Mouse (Mus musculus): ENCODE results near the gene Csmd2. TPM values are rescaled to one million over a fixed set of nuclear protein-coding genes. Genes with fewer than 3 reads are reported as not detected.

The Csmd2 gene
- polyA plus RNA-seq, 1 experiment = 0.07 TPM

DNA sequence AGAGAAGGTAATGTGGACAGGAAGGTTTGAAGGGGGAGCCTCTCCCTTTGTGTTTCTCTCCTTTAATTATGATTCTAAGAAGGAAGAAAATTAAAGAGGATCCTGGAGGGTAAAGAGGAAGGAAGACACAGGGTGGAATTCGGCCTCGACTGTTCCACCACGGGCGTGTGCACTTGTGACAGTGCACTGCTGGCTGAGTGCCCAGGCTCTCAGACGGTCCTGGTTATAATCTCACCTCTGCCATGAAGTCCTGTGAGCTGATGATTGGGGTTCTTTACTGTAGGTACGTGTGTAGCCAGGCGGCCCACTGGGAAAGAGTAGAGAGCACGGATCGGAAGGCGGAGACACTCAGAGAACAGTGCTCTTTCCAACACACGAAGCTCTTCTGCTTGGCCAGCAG, 285.5 kb downstream of the Csmd2 start:
- 71% methylated on average over 11 of the region's 11 CpGs for WGBS

DNA sequence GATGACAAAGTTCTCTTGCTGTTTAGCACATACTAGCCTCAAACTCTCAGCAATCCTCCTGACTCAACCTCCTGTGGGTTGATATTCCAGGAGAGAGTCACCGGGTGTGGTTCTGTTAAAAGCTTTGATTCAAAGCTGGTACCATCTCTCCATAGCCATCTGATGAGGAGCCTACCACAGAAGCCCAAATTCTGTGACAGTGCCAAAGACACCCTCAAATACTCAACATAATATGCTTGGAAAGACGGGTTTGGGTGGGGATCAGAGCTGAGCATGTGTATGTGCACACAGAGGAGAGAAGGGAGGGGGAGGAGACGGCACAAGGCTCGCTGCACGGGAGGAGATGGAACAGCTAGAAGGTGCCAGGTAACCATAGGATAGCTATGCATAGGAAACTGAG, 287.5 kb downstream of the Csmd2 start:
- Histone ChIP-seq H3K4me3 (ENCODE audit: extremely low read depth, insufficient read depth, insufficient read length) (no peak overlapping the region), H3K27me3 (ENCODE audit: control insufficient read depth, insufficient read depth, low read length) (no peaks in the 10 kb centered on the region), H3K27ac (ENCODE audit: insufficient read depth, low read length) (no peak overlapping the region), H3K4me1 (ENCODE audit: control insufficient read depth, insufficient read depth, insufficient read length) (no peaks in the 10 kb centered on the region), H3K36me3 (ENCODE audit: control insufficient read depth, insufficient read depth, low read length) (no peaks in the 10 kb centered on the region)
- TF ChIP-seq POLR2A (IDR thresholded peaks at IDR 0.05; ENCODE audit: low read depth, low read length) (no peak), CTCF (IDR thresholded peaks at IDR 0.05; ENCODE audit: extremely low read depth, insufficient read depth, insufficient read length, insufficient replicate concordance) (no peak)
- WGBS = 77% methylated on average over 5 of the region's 5 CpGs
- DNase-seq (ENCODE audit: low read depth in 1 of 2, low spot score in 2 of 2) = no peak

More for the DNA sequence above, 285.5 kb downstream of the Csmd2 start:
- H3K36me3 ChIP-seq (ENCODE audit: control insufficient read depth, insufficient read depth, low read length) = no peaks in the 10 kb centered on the region
- no peak for DNase-seq (ENCODE audit: low read depth in 1 of 2, low spot score in 2 of 2)
- no peak overlapping the region for H3K4me3 ChIP-seq (ENCODE audit: extremely low read depth, insufficient read depth, insufficient read length)
- H3K4me1 ChIP-seq (ENCODE audit: control insufficient read depth, insufficient read depth, insufficient read length) = no peaks in the 10 kb centered on the region
- H3K27ac ChIP-seq (ENCODE audit: insufficient read depth, low read length) = no peak overlapping the region
- TF ChIP-seq CTCF (IDR thresholded peaks at IDR 0.05; ENCODE audit: extremely low read depth, insufficient read depth, insufficient read length, insufficient replicate concordance) (no peak), POLR2A (IDR thresholded peaks at IDR 0.05; ENCODE audit: low read depth, low read length) (no peak)
- H3K27me3 ChIP-seq (ENCODE audit: control insufficient read depth, insufficient read depth, low read length) = no peaks in the 10 kb centered on the region

GRCm38 (mm10) chr4:128275586-128275985, 287.9 kb downstream of the Csmd2 start:
- Histone ChIP-seq H3K36me3 (ENCODE audit: control insufficient read depth, insufficient read depth, low read length) (no peaks in the 10 kb centered on the region), H3K4me3 (ENCODE audit: extremely low read depth, insufficient read depth, insufficient read length) (no peak overlapping the region), H3K27me3 (ENCODE audit: control insufficient read depth, insufficient read depth, low read length) (no peaks in the 10 kb centered on the region), H3K4me1 (ENCODE audit: control insufficient read depth, insufficient read depth, insufficient read length) (no peaks in the 10 kb centered on the region), H3K27ac (ENCODE audit: insufficient read depth, low read length) (no peak overlapping the region)
- WGBS = 78% methylated on average over 6 of the region's 6 CpGs
- no peak for TF ChIP-seq CTCF (IDR thresholded peaks at IDR 0.05; ENCODE audit: extremely low read depth, insufficient read depth, insufficient read length, insufficient replicate concordance)
- TF ChIP-seq POLR2A (IDR thresholded peaks at IDR 0.05; ENCODE audit: low read depth, low read length) = no peak
- DNase-seq (ENCODE audit: low read depth in 1 of 2, low spot score in 2 of 2) = no peak

DNA sequence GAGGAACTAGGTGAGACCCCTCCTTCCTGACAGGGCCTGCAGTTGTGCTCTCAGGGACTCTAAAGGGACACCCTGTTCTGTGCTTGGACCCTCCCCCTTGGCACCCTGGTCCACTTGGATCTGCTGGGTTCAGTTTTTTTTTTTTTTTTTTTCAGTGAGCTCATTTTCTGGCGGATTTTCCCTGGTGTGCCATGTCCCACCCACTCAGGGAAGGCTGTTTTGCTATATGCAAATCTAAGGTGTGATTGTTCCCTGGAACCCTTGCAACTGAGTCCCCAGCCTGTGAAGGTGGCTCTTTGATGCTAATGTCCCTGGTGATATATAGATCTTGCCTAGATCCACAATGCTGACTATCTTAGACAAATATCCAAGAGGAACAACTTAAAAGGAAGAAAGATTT, 297.4 kb downstream of the Csmd2 start:
- Histone ChIP-seq H3K27me3 (ENCODE audit: control insufficient read depth, insufficient read depth, low read length) (no peaks in the 10 kb centered on the region), H3K27ac (ENCODE audit: insufficient read depth, low read length) (no peak overlapping the region), H3K36me3 (ENCODE audit: control insufficient read depth, insufficient read depth, low read length) (no peaks in the 10 kb centered on the region), H3K4me3 (ENCODE audit: extremely low read depth, insufficient read depth, insufficient read length) (no peak overlapping the region), H3K4me1 (ENCODE audit: control insufficient read depth, insufficient read depth, insufficient read length) (no peaks in the 10 kb centered on the region)
- 65% methylated on average over 1 of the region's 1 CpGs for WGBS
- no peak for TF ChIP-seq POLR2A (IDR thresholded peaks at IDR 0.05; ENCODE audit: low read depth, low read length)
- no peak for TF ChIP-seq CTCF (IDR thresholded peaks at IDR 0.05; ENCODE audit: extremely low read depth, insufficient read depth, insufficient read length, insufficient replicate concordance)
- no peak for DNase-seq (ENCODE audit: low read depth in 1 of 2, low spot score in 2 of 2)

DNA sequence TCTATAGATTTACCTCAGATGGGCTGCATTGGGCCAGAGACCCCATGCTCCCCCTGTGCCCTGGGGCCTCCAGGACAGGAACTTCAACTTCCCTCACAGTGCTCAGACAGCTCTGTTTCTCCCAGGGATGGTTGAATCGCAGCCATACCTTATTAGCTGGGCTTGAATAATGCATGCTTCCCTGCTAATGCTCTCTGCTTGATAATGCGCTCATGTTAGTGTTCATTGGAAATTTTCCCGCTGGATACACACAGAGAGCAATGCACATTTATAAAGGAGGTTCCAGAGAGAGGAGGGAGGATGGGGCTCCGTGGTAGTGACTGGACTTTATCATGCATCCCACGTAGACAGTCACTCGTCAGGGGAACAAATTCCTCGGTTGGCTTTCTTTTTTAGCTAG, 300.4 kb downstream of the Csmd2 start:
- DNase-seq (ENCODE audit: low read depth in 1 of 2, low spot score in 2 of 2) = no peak
- no peaks in the 10 kb centered on the region for H3K4me1 ChIP-seq (ENCODE audit: control insufficient read depth, insufficient read depth, insufficient read length)
- H3K4me3 ChIP-seq (ENCODE audit: extremely low read depth, insufficient read depth, insufficient read length) = no peak overlapping the region
- WGBS = 81% methylated on average over 7 of the region's 7 CpGs
- no peaks in the 10 kb centered on the region for H3K36me3 ChIP-seq (ENCODE audit: control insufficient read depth, insufficient read depth, low read length)
- no peaks in the 10 kb centered on the region for H3K27me3 ChIP-seq (ENCODE audit: control insufficient read depth, insufficient read depth, low read length)
- H3K27ac ChIP-seq (ENCODE audit: insufficient read depth, low read length) = no peak overlapping the region
- no peak for TF ChIP-seq CTCF (IDR thresholded peaks at IDR 0.05; ENCODE audit: extremely low read depth, insufficient read depth, insufficient read length, insufficient replicate concordance)
- no peak for TF ChIP-seq POLR2A (IDR thresholded peaks at IDR 0.05; ENCODE audit: low read depth, low read length)

DNA sequence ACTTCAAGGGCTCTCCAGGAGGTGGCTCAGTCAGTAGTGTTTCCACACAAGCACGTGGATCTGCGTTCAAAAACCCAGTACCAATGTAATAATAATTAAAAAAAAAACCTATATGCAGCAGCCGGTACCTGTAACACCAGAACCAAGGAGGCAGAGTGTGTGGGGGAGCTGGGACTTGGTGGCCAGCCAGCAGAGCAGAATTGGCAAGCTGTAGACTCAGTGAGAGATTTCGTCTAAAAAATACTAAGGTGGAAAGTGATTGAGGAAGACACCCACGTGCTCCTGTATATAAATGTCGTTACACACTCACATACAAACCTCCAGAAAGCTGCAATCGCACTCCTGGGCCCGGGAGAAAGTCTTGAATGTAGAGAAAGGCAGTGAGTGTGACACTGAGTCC, 316.4 kb downstream of the Csmd2 start:
- Histone ChIP-seq H3K27ac (ENCODE audit: insufficient read depth, low read length) (no peak overlapping the region), H3K4me1 (ENCODE audit: control insufficient read depth, insufficient read depth, insufficient read length) (no peaks in the 10 kb centered on the region), H3K36me3 (ENCODE audit: control insufficient read depth, insufficient read depth, low read length) (no peaks in the 10 kb centered on the region), H3K4me3 (ENCODE audit: extremely low read depth, insufficient read depth, insufficient read length) (no peak overlapping the region), H3K27me3 (ENCODE audit: control insufficient read depth, insufficient read depth, low read length) (no peaks in the 10 kb centered on the region)
- DNase-seq (ENCODE audit: low read depth in 1 of 2, low spot score in 2 of 2) = no peak
- no peak for TF ChIP-seq CTCF (IDR thresholded peaks at IDR 0.05; ENCODE audit: extremely low read depth, insufficient read depth, insufficient read length, insufficient replicate concordance)
- TF ChIP-seq POLR2A (IDR thresholded peaks at IDR 0.05; ENCODE audit: low read depth, low read length) = no peak
- WGBS = 79% methylated on average over 8 of the region's 8 CpGs

- DNase-seq (ENCODE audit: low read depth in 1 of 2, low spot score in 2 of 2) = no peak
- no peak overlapping the region for H3K27ac ChIP-seq (ENCODE audit: insufficient read depth, low read length)
- H3K4me3 ChIP-seq (ENCODE audit: extremely low read depth, insufficient read depth, insufficient read length) = no peak overlapping the region
- no peaks in the 10 kb centered on the region for H3K27me3 ChIP-seq (ENCODE audit: control insufficient read depth, insufficient read depth, low read length)
- no peaks in the 10 kb centered on the region for H3K36me3 ChIP-seq (ENCODE audit: control insufficient read depth, insufficient read depth, low read length)
- WGBS = 89% methylated on average over 8 of the region's 8 CpGs
- TF ChIP-seq POLR2A (IDR thresholded peaks at IDR 0.05; ENCODE audit: low read depth, low read length) (no peak), CTCF (IDR thresholded peaks at IDR 0.05; ENCODE audit: extremely low read depth, insufficient read depth, insufficient read length, insufficient replicate concordance) (no peak)
- H3K4me1 ChIP-seq (ENCODE audit: control insufficient read depth, insufficient read depth, insufficient read length) = no peaks in the 10 kb centered on the region
Measured at GRCm38 (mm10) chr4:128306011-128306410, 318.4 kb downstream of the Csmd2 start.

Data from spleen, adult 2 months (tissue).